Mouse (Mus musculus): Measurements from ENCODE around the gene Klc3. TPM values are rescaled to one million over a fixed set of nuclear protein-coding genes. Genes with fewer than 3 reads are reported as not detected.

Klc3 gene
- polyA plus RNA-seq, 1 experiment: 0.23 TPM

DNA sequence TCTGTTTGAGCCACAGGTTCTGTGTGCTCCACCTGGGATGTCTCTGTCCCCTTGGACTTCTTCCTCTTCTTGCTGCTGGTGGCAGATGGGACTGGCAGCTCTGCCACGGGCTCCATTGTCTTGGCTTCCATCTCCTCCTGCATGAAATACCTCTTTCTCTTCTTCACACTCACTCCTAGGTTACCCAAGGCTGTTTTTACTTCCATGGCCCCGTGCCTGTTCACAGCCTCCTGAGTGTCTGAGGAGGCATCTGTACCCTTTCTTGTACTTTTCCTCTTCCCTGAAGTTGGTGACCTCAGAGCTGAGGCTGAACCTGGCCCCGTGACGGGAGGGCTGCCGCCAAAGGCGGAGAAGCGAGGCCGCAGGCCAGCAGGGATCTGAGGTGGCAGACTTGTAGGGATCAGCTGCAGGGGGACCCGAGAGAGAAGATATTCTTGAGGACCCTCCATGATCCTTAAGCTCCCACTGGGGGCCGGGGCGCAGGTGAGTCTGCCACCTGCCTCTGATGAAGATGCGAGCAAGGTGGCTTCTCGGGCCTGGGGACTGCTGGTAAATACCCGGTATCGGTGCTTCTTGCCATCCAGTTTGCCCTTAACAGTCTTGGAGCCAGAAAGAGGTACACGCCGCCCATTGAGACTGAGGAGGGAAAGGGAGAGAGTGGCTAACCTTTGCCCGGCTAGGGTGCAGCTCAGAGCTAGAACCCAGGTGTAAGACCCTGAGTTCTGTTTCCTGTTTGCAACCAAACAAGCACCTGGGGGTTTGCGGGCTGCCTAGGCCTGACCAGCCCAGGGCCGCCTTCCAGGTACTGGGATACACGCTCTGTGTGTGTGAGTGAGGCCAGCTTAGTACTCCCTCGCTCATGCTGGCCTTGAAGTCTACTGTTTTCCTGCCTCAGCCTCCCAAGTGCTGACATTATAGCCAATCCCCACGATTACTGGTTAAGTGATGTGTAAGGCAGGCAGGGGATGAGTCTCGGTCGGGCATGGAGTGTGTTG, 46.2 kb downstream of the Klc3 start:
- no peak for TF ChIP-seq GATA1 (IDR thresholded peaks at IDR 0.05; ENCODE audit: low read length)

DNA sequence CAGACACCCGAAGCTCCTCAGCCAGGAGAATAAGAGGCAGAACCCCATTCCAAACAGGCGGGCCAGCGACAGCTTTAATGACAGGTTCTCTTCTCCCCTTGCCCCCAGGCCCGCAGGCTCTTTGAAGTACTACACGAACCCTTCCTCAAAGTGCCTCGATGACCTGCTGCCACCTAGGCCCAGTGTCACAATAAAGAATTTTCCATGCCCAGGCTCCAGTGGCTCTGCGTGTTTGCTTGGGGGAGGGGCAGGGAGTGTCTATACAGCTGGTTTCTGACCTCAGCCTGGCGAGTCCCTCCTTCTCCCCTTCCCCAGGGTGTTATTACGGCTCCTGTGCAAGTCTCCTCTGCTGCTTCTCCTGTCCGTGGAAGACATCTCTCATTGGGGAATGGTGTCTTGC, 47.6 kb downstream of the Klc3 start:
- TF ChIP-seq GATA1 (IDR thresholded peaks at IDR 0.05; ENCODE audit: low read length): no peak

- TF ChIP-seq GATA1 (IDR thresholded peaks at IDR 0.05; ENCODE audit: low read length): no peak
Measured at GRCm38 (mm10) chr7:19354991-19355390, 48.9 kb downstream of the Klc3 start.

- TF ChIP-seq GATA1 (IDR thresholded peaks at IDR 0.05; ENCODE audit: low read length): no peak
Measured at GRCm38 (mm10) chr7:19350221-19350620, 53.7 kb downstream of the Klc3 start.

GRCm38 (mm10) chr7:19349188-19349915, 54.6 kb downstream of the Klc3 start:
- TF ChIP-seq GATA1 (IDR thresholded peaks at IDR 0.05; ENCODE audit: low read length): no peak

DNA sequence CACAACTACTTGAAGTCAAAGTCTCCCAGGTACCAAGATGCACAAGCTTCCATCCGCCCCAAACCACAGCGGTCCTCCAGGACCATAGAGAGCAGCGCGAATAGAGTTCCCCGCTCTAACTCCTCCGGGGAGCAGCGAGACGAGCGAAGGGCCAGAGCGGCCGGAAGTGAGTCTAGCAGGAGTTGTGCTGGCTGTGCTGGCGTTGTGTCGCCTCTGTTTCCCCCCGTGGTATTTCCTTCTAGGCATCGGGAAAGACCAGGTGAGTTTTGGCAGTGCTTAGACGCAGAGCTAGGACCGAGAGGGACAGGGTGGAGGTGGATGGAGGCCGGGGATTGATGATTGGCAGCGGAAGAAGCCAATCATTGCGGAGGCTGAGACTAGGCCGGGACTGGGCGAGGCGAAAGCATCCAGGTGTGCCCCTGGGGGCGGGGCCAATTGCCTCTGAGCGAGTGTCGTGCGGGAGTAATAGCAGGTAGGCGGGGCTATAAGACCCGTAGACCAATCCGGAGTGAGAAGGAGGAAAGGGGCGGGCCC, 58.9 kb downstream of the Klc3 start:
- no peak for TF ChIP-seq GATA1 (IDR thresholded peaks at IDR 0.05; ENCODE audit: low read length)

Other genes starting within 250 kb of the Klc3 start
- 2.0 and 3.0 TPM in 2 replicates for gene Gipr, start 238.0 kb downstream of the Klc3 start, polyA plus RNA-seq (2012)
- gene Eml2, start 227.7 kb downstream of the Klc3 start, polyA plus RNA-seq (2012): 26.9 and 30.2 TPM in 2 replicates
- 0.11 and 0.17 TPM in 2 replicates for gene Gpr4, start 191.6 kb downstream of the Klc3 start, polyA plus RNA-seq (2012)
- gene Opa3, start 175.8 kb downstream of the Klc3 start, polyA plus RNA-seq (2012): 15.7 and 17.2 TPM in 2 replicates
- 588 and 783 TPM in 2 replicates for gene Vasp, start 132.3 kb downstream of the Klc3 start, polyA plus RNA-seq (2012)
- gene Ppm1n, start 124.0 kb downstream of the Klc3 start, polyA plus RNA-seq (2012): not detected in 2 replicates
- 0.65 and 0.72 TPM in 2 replicates for gene Rtn2, start 121.5 kb downstream of the Klc3 start, polyA plus RNA-seq (2012)
- 0.52 and 0.54 TPM in 2 replicates for gene Fosb, start 94.1 kb downstream of the Klc3 start, polyA plus RNA-seq (2012)
- gene Ercc1, start 59.3 kb downstream of the Klc3 start, polyA plus RNA-seq (2012): 109 and 133 TPM in 2 replicates
- gene Cd3eap, start 44.6 kb downstream of the Klc3 start, polyA plus RNA-seq (2012): 68.3 and 117 TPM in 2 replicates
- 37.2 and 45.4 TPM in 2 replicates for gene Ppp1r13l, start 44.4 kb downstream of the Klc3 start, polyA plus RNA-seq (2012)
- gene Ercc2, start 22.1 kb downstream of the Klc3 start, polyA plus RNA-seq (2012): 59.8 and 60.3 TPM in 2 replicates
- not detected in 2 replicates for gene Ckm, start 672 bp upstream of the Klc3 start, polyA plus RNA-seq (2012)
- 45.0 and 67.8 TPM in 2 replicates for gene Mark4, start 54.7 kb upstream of the Klc3 start, polyA plus RNA-seq (2012)
- 0.08 TPM in 2 replicates for gene Exoc3l2, start 59.2 kb upstream of the Klc3 start, polyA plus RNA-seq (2012)
- gene Bloc1s3, start 104.3 kb upstream of the Klc3 start, polyA plus RNA-seq (2012): 7.4 and 10.3 TPM in 2 replicates
- gene Trappc6a, start 104.3 kb upstream of the Klc3 start, polyA plus RNA-seq (2012): 590 and 674 TPM in 2 replicates
- gene Nkpd1, start 113.7 kb upstream of the Klc3 start, polyA plus RNA-seq (2012): 0.40 and 0.71 TPM in 2 replicates
- gene Ppp1r37, start 159.0 kb upstream of the Klc3 start, polyA plus RNA-seq (2012): 134 and 156 TPM in 2 replicates
- gene Zfp296, start 173.2 kb upstream of the Klc3 start, polyA plus RNA-seq (2012): 3.0 and 3.1 TPM in 2 replicates
- gene Gemin7, start 173.5 kb upstream of the Klc3 start, polyA plus RNA-seq (2012): 91.7 and 117 TPM in 2 replicates
- 263 and 292 TPM in 2 replicates for gene Clasrp, start 200.4 kb upstream of the Klc3 start, polyA plus RNA-seq (2012)
- 0.75 and 0.90 TPM in 2 replicates for gene Relb, start 225.3 kb upstream of the Klc3 start, polyA plus RNA-seq (2012)